Mouse (Mus musculus): ENCODE results near the gene Angpt4. TPM values are rescaled to one million over a fixed set of nuclear protein-coding genes. Genes with fewer than 3 reads are reported as not detected.

The Angpt4 gene
- polyA plus RNA-seq, 1 experiment: not detected

GRCm38 (mm10) chr2:151944106-151944505 lies 33.1 kb downstream of the Angpt4 start:
- peaks cover 5% of the 10 kb centered on the region; the same call in 1 of the 2 replicates for H3K4me1 ChIP-seq (ENCODE audit: control insufficient read depth, insufficient read depth, low read length)
- no peak for TF ChIP-seq CTCF (IDR thresholded peaks at IDR 0.05; ENCODE audit: insufficient read depth, low read depth, low read length)
- no peak for TF ChIP-seq POLR2A (IDR thresholded peaks at IDR 0.05; ENCODE audit: insufficient read depth, low read depth, low read length)
- no peak overlapping the region for H3K27ac ChIP-seq (ENCODE audit: insufficient read depth, low read depth, low read length)
- H3K4me3 ChIP-seq (ENCODE audit: insufficient read depth, low read depth, low read length): no peak overlapping the region
- 80% methylated on average over 2 of the region's 2 CpGs for WGBS

DNA sequence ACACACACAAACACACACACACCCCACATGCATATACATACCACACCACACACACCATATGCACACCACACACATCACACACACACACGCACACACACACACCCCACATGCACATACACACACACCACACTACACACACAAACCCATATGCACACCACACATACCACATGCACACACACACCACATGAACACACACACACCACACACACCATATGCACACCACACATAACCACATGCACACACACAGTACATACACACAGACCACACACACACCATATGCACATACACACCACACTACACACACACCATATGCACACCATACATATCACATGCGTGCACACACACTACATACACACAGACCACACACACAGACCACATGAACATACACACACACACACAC lies 36.6 kb downstream of the Angpt4 start:
- WGBS: 96% methylated on average over 2 of the region's 2 CpGs
- no peak for TF ChIP-seq POLR2A (IDR thresholded peaks at IDR 0.05; ENCODE audit: insufficient read depth, low read depth, low read length)
- no peak for TF ChIP-seq CTCF (IDR thresholded peaks at IDR 0.05; ENCODE audit: insufficient read depth, low read depth, low read length)
- Histone ChIP-seq H3K4me3 (ENCODE audit: insufficient read depth, low read depth, low read length) (no peak overlapping the region), H3K4me1 (ENCODE audit: control insufficient read depth, insufficient read depth, low read length) (peaks cover 7% of the 10 kb centered on the region; the same call in 1 of the 2 replicates), H3K27ac (ENCODE audit: insufficient read depth, low read depth, low read length) (no peak overlapping the region)

DNA sequence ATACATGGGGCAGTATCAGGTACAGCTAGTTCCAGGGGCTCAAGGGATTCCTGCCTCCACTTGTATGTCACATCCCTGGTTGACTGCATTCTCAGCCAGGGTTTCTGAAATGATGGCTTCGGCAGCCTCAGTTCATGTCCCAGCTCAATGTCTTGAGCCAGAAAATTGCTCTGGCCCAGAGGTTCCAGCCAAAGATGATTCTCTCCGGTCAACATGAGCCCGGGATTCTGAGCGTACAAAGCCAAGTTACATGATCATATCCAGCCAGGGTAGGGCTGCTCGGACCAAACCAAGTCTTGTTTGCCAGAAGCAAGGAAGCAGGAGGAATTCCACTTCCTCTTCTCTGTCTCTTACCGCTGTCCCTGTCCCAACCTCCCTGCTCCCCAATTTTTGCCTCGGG lies 37.3 kb downstream of the Angpt4 start:
- Histone ChIP-seq H3K4me1 (ENCODE audit: control insufficient read depth, insufficient read depth, low read length) (peaks cover 7% of the 10 kb centered on the region; the same call in 1 of the 2 replicates), H3K4me3 (ENCODE audit: insufficient read depth, low read depth, low read length) (no peak overlapping the region), H3K27ac (ENCODE audit: insufficient read depth, low read depth, low read length) (no peak overlapping the region)
- WGBS: 86% methylated on average over 7 of the region's 7 CpGs
- TF ChIP-seq POLR2A (IDR thresholded peaks at IDR 0.05; ENCODE audit: insufficient read depth, low read depth, low read length) (no peak), CTCF (IDR thresholded peaks at IDR 0.05; ENCODE audit: insufficient read depth, low read depth, low read length) (no peak)

DNA sequence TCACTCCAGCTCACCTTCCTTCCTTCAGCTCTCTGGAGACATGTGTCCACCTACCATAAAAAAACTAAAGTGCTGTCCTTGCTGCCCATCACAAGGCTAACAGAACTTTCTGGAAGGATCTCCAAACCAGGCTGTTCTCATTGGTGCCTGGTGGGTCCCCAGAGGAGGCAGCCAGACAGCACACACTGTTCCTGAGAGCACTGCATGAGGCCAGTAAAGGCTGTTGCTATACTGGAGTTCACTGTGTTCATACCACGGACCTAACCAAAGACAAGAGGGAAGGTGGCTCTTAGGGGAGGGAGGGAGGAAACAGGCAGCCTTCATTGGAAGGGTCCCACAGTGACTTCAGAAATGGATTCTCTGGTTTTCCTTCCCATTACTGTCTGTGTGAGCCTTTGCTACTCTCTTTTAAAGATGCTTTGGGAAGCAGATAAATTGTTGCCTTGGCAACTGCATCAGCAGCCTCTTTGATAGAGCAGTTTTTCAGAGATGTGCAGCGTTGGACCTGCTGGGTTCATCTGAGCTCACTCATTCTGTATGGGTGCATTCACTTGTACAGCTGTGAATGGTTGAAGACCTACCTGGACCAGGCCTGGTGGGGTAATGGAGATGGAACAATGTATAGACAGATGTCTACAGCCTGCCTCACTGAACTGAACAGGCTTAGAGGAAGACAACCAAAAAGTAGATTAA lies 38.2 kb downstream of the Angpt4 start:
- 32% methylated on average over 2 of the region's 2 CpGs for WGBS

DNA sequence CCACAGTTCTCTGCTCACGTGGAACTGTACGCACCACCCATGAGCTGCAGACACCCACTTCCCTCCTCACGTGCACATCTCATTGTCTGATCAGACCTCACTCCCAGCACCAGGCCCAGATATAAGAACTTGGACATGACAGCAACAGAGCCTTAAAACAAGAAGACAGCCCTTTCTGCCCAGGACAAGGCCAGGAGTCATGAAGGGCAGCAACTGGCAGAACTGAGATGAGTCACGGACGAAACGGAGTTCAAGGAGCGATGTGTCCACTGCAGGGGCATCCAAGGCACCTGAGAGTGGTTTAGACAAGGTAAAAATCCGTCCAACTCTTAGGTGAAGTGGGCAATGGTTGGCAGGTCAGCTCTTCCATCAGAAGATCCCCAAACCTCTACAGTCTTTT lies 42.7 kb downstream of the Angpt4 start:
- H3K27ac ChIP-seq (ENCODE audit: insufficient read depth, low read depth, low read length): no peak overlapping the region
- 85% methylated on average over 8 of the region's 8 CpGs for WGBS
- no peak for TF ChIP-seq CTCF (IDR thresholded peaks at IDR 0.05; ENCODE audit: insufficient read depth, low read depth, low read length)
- TF ChIP-seq POLR2A (IDR thresholded peaks at IDR 0.05; ENCODE audit: insufficient read depth, low read depth, low read length): no peak
- H3K4me3 ChIP-seq (ENCODE audit: insufficient read depth, low read depth, low read length): no peak overlapping the region
- H3K4me1 ChIP-seq (ENCODE audit: control insufficient read depth, insufficient read depth, low read length): peaks cover 6% of the 10 kb centered on the region; the same call in 1 of the 2 replicates

More for the DNA sequence above, 38.2 kb downstream of the Angpt4 start:
- TF ChIP-seq CTCF (IDR thresholded peaks at IDR 0.05; ENCODE audit: insufficient read depth, low read depth, low read length) (no peak), POLR2A (IDR thresholded peaks at IDR 0.05; ENCODE audit: insufficient read depth, low read depth, low read length) (no peak)
- H3K27ac ChIP-seq (ENCODE audit: insufficient read depth, low read depth, low read length): no peak overlapping the region
- no peak overlapping the region for H3K4me3 ChIP-seq (ENCODE audit: insufficient read depth, low read depth, low read length)
- peaks cover 7% of the 10 kb centered on the region; the same call in 1 of the 2 replicates for H3K4me1 ChIP-seq (ENCODE audit: control insufficient read depth, insufficient read depth, low read length)

- TF ChIP-seq POLR2A (IDR thresholded peaks at IDR 0.05; ENCODE audit: insufficient read depth, low read depth, low read length) (no peak), CTCF (IDR thresholded peaks at IDR 0.05; ENCODE audit: insufficient read depth, low read depth, low read length) (no peak)
- 71% methylated on average over 4 of the region's 4 CpGs for WGBS
- Histone ChIP-seq H3K27ac (ENCODE audit: insufficient read depth, low read depth, low read length) (no peak overlapping the region), H3K4me1 (ENCODE audit: control insufficient read depth, insufficient read depth, low read length) (peaks cover 4% of the 10 kb centered on the region), H3K4me3 (ENCODE audit: insufficient read depth, low read depth, low read length) (no peak overlapping the region)
Measured at GRCm38 (mm10) chr2:151956500-151957137, 45.6 kb downstream of the Angpt4 start.

- Histone ChIP-seq H3K27ac (ENCODE audit: insufficient read depth, low read depth, low read length) (no peak overlapping the region), H3K4me1 (ENCODE audit: control insufficient read depth, insufficient read depth, low read length) (peaks cover 10% of the 10 kb centered on the region), H3K4me3 (ENCODE audit: insufficient read depth, low read depth, low read length) (no peak overlapping the region)
- WGBS: 80% methylated on average over 5 of the region's 5 CpGs
- TF ChIP-seq CTCF (IDR thresholded peaks at IDR 0.05; ENCODE audit: insufficient read depth, low read depth, low read length): no peak
- no peak for TF ChIP-seq POLR2A (IDR thresholded peaks at IDR 0.05; ENCODE audit: insufficient read depth, low read depth, low read length)
Measured at GRCm38 (mm10) chr2:151959274-151959673, 48.3 kb downstream of the Angpt4 start.

DNA sequence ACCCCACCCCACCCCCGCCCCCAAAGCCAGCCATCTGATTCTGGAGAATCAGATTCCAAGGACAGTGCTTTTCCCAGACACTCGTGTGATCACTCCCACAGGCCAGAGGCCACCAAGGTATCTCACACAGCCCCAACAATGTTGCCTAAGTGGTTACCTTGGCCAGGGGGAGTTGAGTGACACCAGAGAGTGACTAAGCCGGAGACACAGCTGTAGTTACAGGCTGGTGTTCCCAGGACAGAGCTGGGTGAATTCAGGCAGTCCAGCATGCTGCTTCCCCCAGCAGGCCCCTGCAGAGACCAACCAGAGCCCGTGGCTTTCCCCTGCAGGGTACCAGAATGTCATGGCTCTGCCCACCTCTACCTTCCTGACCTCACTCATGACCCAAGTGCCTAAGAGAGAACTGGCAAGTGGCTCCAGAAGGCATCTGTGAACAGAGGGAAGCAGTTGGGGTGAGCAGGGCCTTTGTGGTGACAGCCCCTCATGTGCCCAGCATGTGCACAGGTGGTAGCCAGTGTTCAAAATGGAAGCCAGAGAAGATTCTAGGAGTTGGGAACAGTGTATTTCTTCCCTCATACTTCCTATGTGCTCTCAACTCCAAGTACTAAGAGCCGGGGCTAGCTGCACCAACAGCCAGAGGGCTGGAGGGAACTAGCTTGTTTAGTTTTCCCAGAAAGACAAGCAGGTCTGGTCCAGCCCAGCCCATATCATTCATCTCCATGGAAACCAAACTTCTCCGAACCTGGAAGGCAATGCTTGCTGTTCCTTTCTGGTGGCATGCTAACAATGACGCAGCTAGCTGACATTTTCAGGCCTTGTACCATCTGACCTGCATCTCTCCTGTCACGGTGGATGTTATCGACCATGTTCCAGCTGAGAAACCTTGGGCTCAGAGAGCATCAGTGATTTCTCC lies 50.5 kb downstream of the Angpt4 start:
- Histone ChIP-seq H3K4me3 (ENCODE audit: insufficient read depth, low read depth, low read length) (no peak overlapping the region), H3K27ac (ENCODE audit: insufficient read depth, low read depth, low read length) (no peak overlapping the region), H3K4me1 (ENCODE audit: control insufficient read depth, insufficient read depth, low read length) (peaks cover 14% of the 10 kb centered on the region)
- 64% methylated on average over 9 of the region's 9 CpGs for WGBS
- TF ChIP-seq CTCF (IDR thresholded peaks at IDR 0.05; ENCODE audit: insufficient read depth, low read depth, low read length): no peak
- TF ChIP-seq POLR2A (IDR thresholded peaks at IDR 0.05; ENCODE audit: insufficient read depth, low read depth, low read length): no peak

Measured in olfactory bulb, adult 2 months (tissue).